Mouse (Mus musculus): ENCODE measurements at regions not wholly inside any gene's neighbourhood (a gene's known extent, or its start where the extent isn't known, plus 50 kb on each side); places are given as distances from the start of the nearest gene placed in this dataset. TPM values are rescaled to one million over a fixed set of nuclear protein-coding genes. Genes with fewer than 3 reads are reported as not detected.
"Not testable (repeated sequence)": the region's sequence is repeated elsewhere in the genome, so short reads cannot be mapped to it uniquely, and the experiment has no call there.

GRCm38 (mm10) chr19:9338971-9339370 lies 203.5 kb upstream of the Asrgl1 start:
- DNase-seq; intact Hi-C loops (cut with DNase I): not testable (repeated sequence)

GRCm38 (mm10) chr19:9337447-9337846 lies 202.0 kb upstream of the Asrgl1 start:
- intact Hi-C loops (cut with DNase I); DNase-seq: not testable (repeated sequence)

- DNase-seq; intact Hi-C loops (cut with DNase I): not testable (repeated sequence)
Measured at GRCm38 (mm10) chr19:9317932-9318331, 182.5 kb upstream of the Asrgl1 start.

DNA sequence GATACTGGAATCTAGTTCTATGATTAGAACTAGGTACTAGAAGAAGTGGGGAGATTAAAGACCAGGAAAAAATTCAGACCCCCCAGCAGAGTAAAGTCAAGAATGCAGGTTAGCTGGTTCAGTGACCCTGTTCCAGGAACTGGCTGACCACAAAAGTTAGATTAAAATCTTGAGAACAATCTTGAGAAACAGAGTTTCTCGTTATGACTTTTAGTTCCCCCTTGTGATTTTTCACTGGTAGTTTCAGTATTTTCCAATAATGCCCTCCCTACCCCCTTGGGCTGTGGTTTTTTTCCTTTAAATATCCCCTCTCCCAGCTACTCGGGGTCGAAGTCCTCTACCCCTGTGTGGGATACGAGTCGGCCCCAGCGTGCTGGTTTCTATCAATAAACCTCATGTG lies 180.7 kb upstream of the Asrgl1 start:
- intact Hi-C loops (cut with DNase I): not testable (repeated sequence)

GRCm38 (mm10) chr19:9283176-9283575 lies 147.7 kb upstream of the Asrgl1 start:
- intact Hi-C loops (cut with DNase I): not testable (repeated sequence)
- DNase-seq: peak; percentile 5

More for the DNA sequence above, 180.7 kb upstream of the Asrgl1 start:
- DNase-seq: not testable (repeated sequence)

GRCm38 (mm10) chr19:9234676-9235075 lies 99.2 kb upstream of the Asrgl1 start:
- DNase-seq; intact Hi-C loops (cut with DNase I): not testable (repeated sequence)

Small RNAs in the stretch of these regions (microRNA-seq; reads per million reads assigned to microRNA genes)
- not detected for gene Gm24543

Data from left cerebral cortex, postnatal 4 days (tissue).